Mouse (Mus musculus): ENCODE measurements around the gene Smim6.

GRCm38 (mm10) chr11:115959018-115959417 lies 47.2 kb downstream of the Smim6 start:
- no peak for TF ChIP-seq CTCF (IDR thresholded peaks at IDR 0.05; ENCODE audit: control insufficient read depth, insufficient read depth, low read length)
- TF ChIP-seq POLR2A (IDR thresholded peaks at IDR 0.05; ENCODE audit: borderline replicate concordance, control insufficient read depth, low read depth, low read length) = no peak
